8 mouse cellular contexts compared by ENCODE assay signal in the genomic region with DNA sequence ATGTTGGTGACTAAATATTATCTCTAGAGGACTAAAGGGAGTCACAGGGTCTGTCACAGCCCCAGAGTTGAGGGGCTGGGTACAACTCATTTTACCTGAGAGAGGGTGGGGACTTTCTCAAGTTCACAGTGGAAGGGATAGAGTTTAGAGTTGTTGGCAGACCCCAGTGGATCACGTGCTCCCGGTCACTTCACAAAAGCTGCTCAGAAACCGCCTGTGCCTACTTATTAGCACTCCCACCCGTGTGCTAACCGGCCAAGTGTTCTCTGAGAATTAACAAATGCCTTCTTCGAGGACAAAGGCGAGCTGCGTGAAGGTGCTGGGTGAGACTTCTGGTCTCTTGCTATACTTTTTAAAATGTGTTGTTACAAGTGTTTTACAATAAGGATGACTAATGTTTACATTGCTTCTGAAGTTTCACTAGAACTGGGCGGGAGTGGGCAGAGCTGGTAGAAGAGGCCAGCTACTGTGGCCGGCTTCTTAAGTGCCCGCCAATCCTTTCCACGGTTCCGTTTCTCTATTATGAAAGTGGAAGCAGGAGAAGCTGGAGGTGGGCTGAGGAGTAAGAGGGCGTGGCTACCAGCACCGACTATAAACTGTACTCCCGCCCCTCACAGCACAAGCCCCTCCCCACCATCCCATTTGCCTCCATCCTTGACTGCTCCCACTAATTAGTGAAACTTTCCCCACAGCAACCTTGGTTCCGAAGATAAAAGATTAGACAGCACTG. TPM values are rescaled to one million over a fixed set of nuclear protein-coding genes. Genes with fewer than 3 reads are reported as not detected.
DNase-seq lines count a peak whose midpoint lies in the region; ATAC-seq and TF ChIP-seq lines count a peak whose summit lies in the region.

No protein-coding gene starts in this region.

- WGBS in neural tube, embryonic 12.5 days, result 43% methylated on average over 17 of the region's 17 CpGs
- WGBS in intestine, embryonic 14.5 days, result 33% methylated on average over 17 of the region's 17 CpGs
- WGBS in liver, postnatal 0 days (ENCODE audit: insufficient replicate concordance), result 38% methylated on average over 17 of the region's 17 CpGs
- WGBS in stomach, embryonic 16.5 days, result 23% methylated on average over 17 of the region's 17 CpGs

- H3K9me3 ChIP-seq in neural tube, embryonic 12.5 days, result no peaks in the 10 kb centered on the region
- no peaks in the 10 kb centered on the region for H3K9me3 ChIP-seq in intestine, embryonic 14.5 days (ENCODE audit: control insufficient read depth, low read length)
- no peaks in the 10 kb centered on the region for H3K9me3 ChIP-seq in liver, postnatal 0 days (ENCODE audit: low read length)
- H3K9me3 ChIP-seq in stomach, embryonic 16.5 days (replicated peaks; ENCODE audit: control insufficient read depth, low read length), result no peaks in the 10 kb centered on the region

- no peaks in the 10 kb centered on the region for H3K4me1 ChIP-seq in neural tube, embryonic 12.5 days
- H3K4me1 ChIP-seq in intestine, embryonic 14.5 days (replicated peaks; ENCODE audit: control insufficient read depth, insufficient read depth, low read length), result no peaks in the 10 kb centered on the region
- H3K4me1 ChIP-seq in liver, postnatal 0 days (ENCODE audit: insufficient read depth), result no peaks in the 10 kb centered on the region
- no peaks in the 10 kb centered on the region for H3K4me1 ChIP-seq in stomach, embryonic 16.5 days (ENCODE audit: control insufficient read depth, insufficient read depth, low read length)

- H3K36me3 ChIP-seq in neural tube, embryonic 12.5 days, result no peaks in the 10 kb centered on the region
- H3K36me3 ChIP-seq in intestine, embryonic 14.5 days (ENCODE audit: control insufficient read depth, insufficient read depth, low read length), result no peaks in the 10 kb centered on the region
- H3K36me3 ChIP-seq in liver, postnatal 0 days (replicated peaks; ENCODE audit: insufficient read depth, low read length), result no peaks in the 10 kb centered on the region
- no peaks in the 10 kb centered on the region for H3K36me3 ChIP-seq in stomach, embryonic 16.5 days (ENCODE audit: control insufficient read depth, insufficient read depth, low read length)

- intact Hi-C loops in gastrocnemius, postnatal 36 days (cut with DNase I), result no loop called here

- no peak overlapping the region for H3K27ac ChIP-seq in neural tube, embryonic 12.5 days
- no peak overlapping the region for H3K27ac ChIP-seq in intestine, embryonic 14.5 days (ENCODE audit: low read depth)
- H3K27ac ChIP-seq in liver, postnatal 0 days (ENCODE audit: low read depth), result no peak overlapping the region
- H3K27ac ChIP-seq in stomach, embryonic 16.5 days (ENCODE audit: low read length), result peak overlapping the region; percentile 55

- ATAC-seq in neural tube, embryonic 12.5 days (ENCODE audit: low FRiP score, low read depth), result no peak
- peak; percentile 50 for ATAC-seq in intestine, embryonic 14.5 days (replicated peaks; ENCODE audit: low FRiP score, low TSS enrichment, low read depth)
- ATAC-seq in liver, postnatal 0 days, result peak; percentile 17; the same call in 1 of the 2 replicates
- peak; percentile 83; the same call in 1 of the 2 replicates for ATAC-seq in stomach, embryonic 16.5 days (ENCODE audit: insufficient read depth, low FRiP score)

- 0 out of 2 replicates have a peak overlapping the region, but pooled peaks have one; percentile 7 for H3K4me2 ChIP-seq in neural tube, embryonic 12.5 days (replicated peaks)
- H3K4me2 ChIP-seq in intestine, embryonic 14.5 days (ENCODE audit: low read length), result peak overlapping the region; percentile 28
- peak overlapping the region; percentile 53 for H3K4me2 ChIP-seq in liver, postnatal 0 days (ENCODE audit: low read depth, low read length)
- H3K4me2 ChIP-seq in stomach, embryonic 16.5 days (ENCODE audit: low read depth, low read length), result peak overlapping the region; percentile 37

- no peak overlapping the region for H3K4me3 ChIP-seq in neural tube, embryonic 12.5 days
- H3K4me3 ChIP-seq in intestine, embryonic 14.5 days (ENCODE audit: low read depth, low read length), result no peak overlapping the region
- H3K4me3 ChIP-seq in liver, postnatal 0 days (ENCODE audit: low read depth, low read length), result no peak overlapping the region
- H3K4me3 ChIP-seq in stomach, embryonic 16.5 days (replicated peaks; ENCODE audit: low read length), result peak overlapping the region; percentile 11; the same call in 1 of the 2 replicates

- no peaks in the 10 kb centered on the region for H3K27me3 ChIP-seq in neural tube, embryonic 12.5 days (replicated peaks)
- no peaks in the 10 kb centered on the region for H3K27me3 ChIP-seq in intestine, embryonic 14.5 days (replicated peaks; ENCODE audit: control insufficient read depth, insufficient read depth, low read length)
- no peaks in the 10 kb centered on the region for H3K27me3 ChIP-seq in liver, postnatal 0 days (ENCODE audit: insufficient read depth, low read length)
- H3K27me3 ChIP-seq in stomach, embryonic 16.5 days (ENCODE audit: control insufficient read depth, insufficient read depth, low read length), result no peaks in the 10 kb centered on the region

- H3K9ac ChIP-seq in neural tube, embryonic 12.5 days, result no peak overlapping the region
- no peak overlapping the region for H3K9ac ChIP-seq in intestine, embryonic 14.5 days (ENCODE audit: low read length)
- no peak overlapping the region for H3K9ac ChIP-seq in liver, postnatal 0 days (replicated peaks)
- H3K9ac ChIP-seq in stomach, embryonic 16.5 days (ENCODE audit: low read length), result no peak overlapping the region; the same call in 1 of the 2 replicates

- no peak for DNase-seq in neural tube, embryonic 10.5 days (ENCODE audit: extremely low spot score, low spot score)
- DNase-seq in intestine, embryonic 14.5 days (ENCODE audit: low spot score), result peak; percentile 54
- DNase-seq in liver, postnatal 0 days, result no peak
- DNase-seq in gastrocnemius, postnatal 36 days, result no peak
- no peak for DNase-seq in layer of hippocampus, adult 9-11 months
- no peak for DNase-seq in urinary bladder, postnatal 36 days (ENCODE audit: low spot score in 2 of 2)

- no peak for TF ChIP-seq EP300 in liver, postnatal 0 days (IDR thresholded peaks at IDR 0.05; ENCODE audit: low read depth)

- no peak for TF ChIP-seq CTCF in liver, postnatal 0 days (IDR thresholded peaks at IDR 0.05; ENCODE audit: low read depth)

RNA-seq across cellular contexts. Expression of gene Cd6, which starts 11.5 kb away (rescaled TPM):
- 0.06 TPM in 1 of 2 replicates, not detected in the other for polyA plus RNA-seq in neural tube, embryonic 12.5 days (2016; fragmentation: Nextera tagmentation; extraction: Ambion mirVana)
- polyA plus RNA-seq in intestine, embryonic 14.5 days (2014; fragmentation: Nextera tagmentation; extraction: Ambion mirVana), result 0.11 TPM in 1 of 2 replicates, not detected in the other
- polyA plus RNA-seq in liver, postnatal 0 days (2015; fragmentation: Nextera tagmentation; extraction: Ambion mirVana), result 0.11 TPM in 1 of 2 replicates, not detected in the other
- polyA plus RNA-seq in stomach, embryonic 16.5 days (2015; fragmentation: Nextera tagmentation; extraction: Ambion mirVana), result 0.50 and 0.58 TPM in 2 replicates
- under 1 TPM in 1 of 2 experiments, not detected in 1; 0.87 TPM for total RNA-seq in gastrocnemius, postnatal 36 days (2021)

RNA-seq across cellular contexts. Expression of gene Slc15a3, which starts 21.1 kb away (rescaled TPM):
- 0.20 and 0.46 TPM in 2 replicates for polyA plus RNA-seq in neural tube, embryonic 12.5 days (2016; fragmentation: Nextera tagmentation; extraction: Ambion mirVana)
- polyA plus RNA-seq in intestine, embryonic 14.5 days (2014; fragmentation: Nextera tagmentation; extraction: Ambion mirVana), result 0.39 and 0.53 TPM in 2 replicates
- 4.2 and 4.4 TPM in 2 replicates for polyA plus RNA-seq in liver, postnatal 0 days (2015; fragmentation: Nextera tagmentation; extraction: Ambion mirVana)
- 0.52 and 0.70 TPM in 2 replicates for polyA plus RNA-seq in stomach, embryonic 16.5 days (2015; fragmentation: Nextera tagmentation; extraction: Ambion mirVana)
- under 1 TPM; 0.42 to 0.43 TPM for total RNA-seq in gastrocnemius, postnatal 36 days (2021)

RNA-seq across cellular contexts. Expression of gene Tmem132a, which starts 51.4 kb away (rescaled TPM):
- polyA plus RNA-seq in neural tube, embryonic 12.5 days (2016; fragmentation: Nextera tagmentation; extraction: Ambion mirVana), result 151 and 157 TPM in 2 replicates
- 50.6 and 54.6 TPM in 2 replicates for polyA plus RNA-seq in intestine, embryonic 14.5 days (2014; fragmentation: Nextera tagmentation; extraction: Ambion mirVana)
- polyA plus RNA-seq in liver, postnatal 0 days (2015; fragmentation: Nextera tagmentation; extraction: Ambion mirVana), result 2.0 and 2.1 TPM in 2 replicates
- polyA plus RNA-seq in stomach, embryonic 16.5 days (2015; fragmentation: Nextera tagmentation; extraction: Ambion mirVana), result 66.3 and 70.6 TPM in 2 replicates
- total RNA-seq in gastrocnemius, postnatal 36 days (2021), result 1 to 10 TPM; 5.3 to 6.0 TPM

Comparison
In these comparisons a context has a peak if more than half of its experiments do, and no peak if none do; other contexts are left out.
1. RNA of gene Tmem132a, which starts 51.4 kb away (polyA plus RNA-seq): 151 to 157 TPM in neural tube, embryonic 12.5 days, 66.3 to 70.6 TPM in stomach, embryonic 16.5 days and 50.6 to 54.6 TPM in intestine, embryonic 14.5 days; 2.0 to 2.1 TPM in liver, postnatal 0 days; every median in the first group is over 10 times any median in the second.
2. Peak in every context shown above with its lines, with median percentiles within 50 percentile points of each other: H3K4me2 ChIP-seq.